Mouse (Mus musculus) gastrocnemius, postnatal 25 days (tissue): Measurements from ENCODE around the gene Herc3. TPM values are rescaled to one million over a fixed set of nuclear protein-coding genes. Genes with fewer than 3 reads are reported as not detected.

Experiments used
- total RNA-seq, 2 experiments: library from RNA; stranded (reverse); gene quantifications; 1 replicate in 1 of 2; 2 replicates in 1 of 2; pipeline ENCODE4 v1.2.3; 2021

Gene Herc3
- total RNA-seq, 2 experiments from 2014 or later = 30.2 to 51.7 TPM

Other genes starting within 250 kb of the Herc3 start
- gene Abcg2, start 246.9 kb upstream of the Herc3 start, total RNA-seq = 10 to 100 TPM; 14.6 to 19.1 TPM
- gene Nap1l5, start 75.6 kb downstream of the Herc3 start, total RNA-seq = under 1 TPM; 0.15 to 0.24 TPM
- 10 to 100 TPM in 1 of 2 experiments, 1 to 10 TPM in 1; 8.6 to 18.1 TPM for gene Fam13a, start 193.1 kb downstream of the Herc3 start, total RNA-seq